Mouse (Mus musculus): ENCODE measurements at regions not wholly inside any gene's neighbourhood (a gene's known extent, or its start where the extent isn't known, plus 50 kb on each side); places are given as distances from the start of the nearest gene placed in this dataset.

DNA sequence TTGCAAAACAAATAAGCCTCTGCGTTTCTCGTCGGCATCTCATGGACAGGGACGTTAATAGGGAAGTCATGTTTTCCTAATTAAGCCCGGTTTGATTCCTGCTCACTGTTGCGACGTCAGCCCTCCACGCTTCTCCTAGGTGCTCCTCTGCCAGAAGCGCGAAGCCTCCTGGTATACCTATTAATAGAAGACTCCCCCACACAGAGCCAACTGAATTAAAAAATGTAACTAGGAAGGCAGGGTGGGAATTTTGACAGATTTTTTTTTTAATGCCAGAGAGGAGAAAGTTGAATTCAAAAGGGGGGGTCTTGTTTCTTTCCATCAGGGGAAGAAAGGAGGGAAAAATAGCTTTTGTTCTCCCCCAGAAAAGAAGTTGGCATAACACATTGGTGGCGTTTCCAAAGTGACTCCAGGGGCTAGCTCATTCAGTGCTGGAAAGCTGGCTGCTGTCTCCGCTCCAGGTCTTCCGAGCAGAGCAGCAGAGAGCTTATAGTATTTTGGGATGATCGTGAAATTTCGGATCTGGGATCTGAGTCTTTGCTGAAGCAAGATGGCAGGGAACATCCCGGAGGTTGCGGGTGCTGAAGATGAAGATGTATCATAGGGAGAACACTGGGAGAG, 214.1 kb upstream of the Gm4791 start:
- no peak overlapping the region for H3K27ac ChIP-seq (replicated peaks; ENCODE audit: low read depth, low read length)
- no peak overlapping the region for H3K4me3 ChIP-seq (ENCODE audit: insufficient read depth, low read depth, low read length)
- H3K4me1 ChIP-seq (ENCODE audit: control insufficient read depth, insufficient read depth, insufficient read length, low read length) = no peaks in the 10 kb centered on the region

DNA sequence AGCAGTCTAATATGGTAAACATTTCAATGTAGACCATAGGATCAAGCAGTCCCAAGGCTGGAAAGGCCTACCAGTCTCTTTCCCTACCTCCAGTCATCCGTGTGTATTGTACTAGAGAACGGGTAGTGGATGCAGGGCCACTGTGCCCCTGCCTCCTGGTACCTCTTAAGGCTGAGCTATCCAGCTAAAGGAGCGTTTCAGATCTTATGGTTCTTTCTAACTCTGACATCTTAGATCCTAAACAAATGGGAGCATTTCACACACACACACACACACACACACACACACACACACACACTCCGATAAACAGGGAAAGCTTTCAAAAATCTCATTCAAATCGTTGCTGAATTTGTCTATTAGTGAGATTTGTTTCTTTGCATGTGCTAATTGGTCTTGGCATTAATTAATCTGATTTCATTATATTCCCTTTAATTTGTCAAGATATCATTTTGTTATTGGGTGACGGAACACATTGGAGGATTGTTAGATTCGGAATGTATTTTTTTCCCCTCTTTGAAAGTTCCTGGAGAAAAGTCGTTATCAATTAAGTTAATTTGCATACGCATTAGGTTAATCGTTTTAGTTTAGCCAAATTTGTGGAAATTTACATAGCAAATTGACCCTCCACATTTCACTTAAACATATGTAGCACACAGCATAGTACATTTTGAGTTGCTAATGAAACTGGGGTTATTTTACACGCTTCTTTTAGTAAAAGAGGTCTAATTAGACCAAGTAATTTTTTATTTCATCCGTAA, 214.8 kb upstream of the Gm4791 start:
- Histone ChIP-seq H3K4me3 (ENCODE audit: insufficient read depth, low read depth, low read length) (no peak overlapping the region), H3K27ac (replicated peaks; ENCODE audit: low read depth, low read length) (no peak overlapping the region), H3K4me1 (ENCODE audit: control insufficient read depth, insufficient read depth, insufficient read length, low read length) (no peaks in the 10 kb centered on the region)

DNA sequence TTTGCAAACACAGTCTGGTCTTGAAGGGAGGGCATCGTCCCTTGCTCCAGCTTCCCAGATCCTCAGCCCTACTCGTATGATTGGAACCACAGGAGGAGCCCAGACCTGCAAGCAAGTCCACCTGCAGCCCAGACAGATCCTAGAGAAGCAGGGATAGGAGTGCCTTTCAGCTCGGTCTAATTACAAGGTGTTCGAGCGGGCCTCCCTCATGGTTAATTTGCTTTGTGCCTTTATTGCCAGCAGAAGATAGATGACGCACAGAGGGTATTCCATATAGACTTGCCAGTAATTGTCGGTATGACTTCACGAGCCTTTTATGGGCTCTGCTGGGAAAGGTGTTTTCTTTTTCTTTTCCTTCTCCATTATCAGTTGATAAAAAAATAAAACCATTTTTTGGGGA, 216.9 kb upstream of the Gm4791 start:
- no peak overlapping the region for H3K4me3 ChIP-seq (ENCODE audit: insufficient read depth, low read depth, low read length)
- no peak overlapping the region for H3K27ac ChIP-seq (replicated peaks; ENCODE audit: low read depth, low read length)
- H3K4me1 ChIP-seq (ENCODE audit: control insufficient read depth, insufficient read depth, insufficient read length, low read length) = no peaks in the 10 kb centered on the region

DNA sequence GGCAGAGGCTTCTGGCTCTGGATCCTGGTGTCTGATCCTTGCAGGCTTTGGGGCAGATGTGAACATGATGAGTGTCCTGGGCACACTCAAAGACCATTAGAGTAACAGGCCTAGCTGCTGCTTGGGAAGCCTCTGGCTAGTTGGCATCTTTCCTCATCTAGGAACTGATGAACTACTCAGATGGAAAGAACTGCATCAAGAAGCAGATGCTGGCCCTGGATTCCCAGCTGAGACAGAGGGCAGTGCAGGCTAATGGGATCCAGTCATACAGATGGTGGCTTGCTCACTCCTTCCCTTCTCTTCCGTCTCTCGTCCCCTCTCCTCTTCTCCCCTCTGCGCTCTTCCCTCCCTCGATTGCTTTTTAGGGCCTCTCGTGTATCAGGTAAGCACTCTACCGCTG, 219.8 kb upstream of the Gm4791 start:
- Histone ChIP-seq H3K4me1 (ENCODE audit: control insufficient read depth, insufficient read depth, insufficient read length, low read length) (no peaks in the 10 kb centered on the region), H3K4me3 (ENCODE audit: insufficient read depth, low read depth, low read length) (no peak overlapping the region), H3K27ac (replicated peaks; ENCODE audit: low read depth, low read length) (no peak overlapping the region)

DNA sequence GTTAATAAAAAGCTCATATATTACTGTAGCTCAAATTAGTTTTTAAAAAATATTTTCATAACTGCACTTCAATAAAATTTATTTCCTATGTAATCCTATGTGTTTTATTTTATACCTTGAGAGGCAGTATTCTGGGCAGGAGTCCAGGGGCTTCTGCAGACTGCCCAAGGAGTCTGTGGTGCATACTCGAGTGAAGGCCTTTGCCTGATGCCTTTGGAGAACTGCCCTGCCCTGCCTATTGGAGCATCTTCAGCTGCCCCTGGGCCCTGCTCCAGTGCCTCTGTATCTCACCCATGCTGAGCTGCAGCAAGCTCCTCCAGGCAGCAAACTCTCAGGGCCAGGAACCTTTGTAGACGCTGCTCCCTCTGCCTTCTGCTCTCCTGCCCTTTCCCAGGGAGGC, 223.7 kb upstream of the Gm4791 start:
- Histone ChIP-seq H3K4me1 (ENCODE audit: control insufficient read depth, insufficient read depth, insufficient read length, low read length) (no peaks in the 10 kb centered on the region), H3K27ac (replicated peaks; ENCODE audit: low read depth, low read length) (no peak overlapping the region), H3K4me3 (ENCODE audit: insufficient read depth, low read depth, low read length) (no peak overlapping the region)

DNA sequence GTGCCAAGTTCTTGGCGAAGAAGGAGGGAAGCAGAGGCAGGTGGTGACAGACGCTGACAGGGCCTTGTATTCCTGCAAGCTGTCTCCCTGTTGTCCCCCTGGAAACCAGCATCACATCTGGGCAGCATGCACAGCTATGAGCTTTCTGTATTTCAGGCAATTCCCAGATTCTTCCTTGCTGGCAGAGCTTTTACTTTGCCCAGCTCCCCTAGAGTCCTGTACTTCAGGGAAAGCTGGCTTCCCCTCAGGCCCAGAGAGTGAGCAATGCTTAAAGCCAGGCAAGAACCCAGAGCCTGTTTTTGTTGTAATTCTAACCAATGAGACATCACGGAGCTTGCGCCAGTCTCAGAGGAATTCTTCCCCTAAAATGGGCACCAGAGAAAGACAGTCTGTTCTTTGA, 238.3 kb upstream of the Gm4791 start:
- Histone ChIP-seq H3K4me3 (ENCODE audit: insufficient read depth, low read depth, low read length) (no peak overlapping the region), H3K27ac (replicated peaks; ENCODE audit: low read depth, low read length) (no peak overlapping the region), H3K4me1 (ENCODE audit: control insufficient read depth, insufficient read depth, insufficient read length, low read length) (no peaks in the 10 kb centered on the region)

DNA sequence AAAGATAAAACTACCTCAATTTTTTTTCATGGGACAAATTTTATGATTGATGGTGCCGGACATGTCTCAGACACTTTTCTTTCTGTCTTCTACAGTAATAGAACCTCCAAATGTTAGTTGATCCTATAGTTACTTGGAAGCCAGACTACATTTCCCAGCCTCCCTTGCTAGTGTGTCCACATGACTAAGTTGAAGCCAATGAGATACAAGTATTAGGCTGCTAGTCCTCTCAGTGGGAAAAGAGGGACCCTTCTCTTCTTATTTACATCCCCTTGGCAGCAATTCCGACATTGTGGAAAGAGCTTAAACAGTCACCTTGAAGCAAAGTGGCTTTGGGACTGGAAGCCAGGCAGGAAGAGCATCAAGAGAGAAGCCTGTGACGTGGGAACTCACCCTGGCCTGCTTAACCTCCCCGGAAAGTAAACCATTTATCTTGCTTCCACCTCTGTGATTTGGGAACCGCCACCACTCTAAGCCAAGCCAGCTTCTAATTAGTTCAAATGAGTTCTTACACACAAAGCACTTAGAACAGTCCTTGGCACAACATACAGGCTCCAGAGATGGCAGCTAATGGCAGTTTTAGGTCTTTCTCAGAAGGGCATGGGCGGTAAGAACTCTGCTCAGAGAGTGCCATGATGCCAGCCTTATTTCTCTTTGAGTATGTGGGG, 241.4 kb upstream of the Gm4791 start:
- Histone ChIP-seq H3K27ac (replicated peaks; ENCODE audit: low read depth, low read length) (no peak overlapping the region), H3K4me1 (ENCODE audit: control insufficient read depth, insufficient read depth, insufficient read length, low read length) (no peaks in the 10 kb centered on the region)

DNA sequence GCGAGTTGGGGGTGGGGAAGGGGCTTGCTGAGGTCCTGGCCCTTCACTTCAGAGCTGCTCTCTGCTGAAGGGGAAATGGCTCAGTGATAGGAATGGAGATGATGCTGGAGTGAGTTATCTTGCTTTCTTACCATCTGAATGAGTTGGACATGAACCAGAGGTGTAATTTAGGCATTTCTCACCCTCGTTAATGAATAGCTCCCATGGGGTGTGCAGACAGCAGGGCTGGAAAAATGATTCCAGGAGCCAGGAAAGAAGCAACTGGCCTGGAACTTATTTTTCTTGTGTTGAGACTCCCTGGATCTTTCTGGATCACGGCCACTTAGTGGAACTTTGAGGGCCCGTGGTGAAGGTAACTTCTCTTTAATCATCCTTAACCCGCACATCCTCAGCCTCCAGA, 246.6 kb upstream of the Gm4791 start:
- Histone ChIP-seq H3K27ac (replicated peaks; ENCODE audit: low read depth, low read length) (no peak overlapping the region), H3K4me1 (ENCODE audit: control insufficient read depth, insufficient read depth, insufficient read length, low read length) (no peaks in the 10 kb centered on the region)

More for the DNA sequence above, 241.4 kb upstream of the Gm4791 start:
- H3K4me3 ChIP-seq (ENCODE audit: insufficient read depth, low read depth, low read length) = no peak overlapping the region

DNA sequence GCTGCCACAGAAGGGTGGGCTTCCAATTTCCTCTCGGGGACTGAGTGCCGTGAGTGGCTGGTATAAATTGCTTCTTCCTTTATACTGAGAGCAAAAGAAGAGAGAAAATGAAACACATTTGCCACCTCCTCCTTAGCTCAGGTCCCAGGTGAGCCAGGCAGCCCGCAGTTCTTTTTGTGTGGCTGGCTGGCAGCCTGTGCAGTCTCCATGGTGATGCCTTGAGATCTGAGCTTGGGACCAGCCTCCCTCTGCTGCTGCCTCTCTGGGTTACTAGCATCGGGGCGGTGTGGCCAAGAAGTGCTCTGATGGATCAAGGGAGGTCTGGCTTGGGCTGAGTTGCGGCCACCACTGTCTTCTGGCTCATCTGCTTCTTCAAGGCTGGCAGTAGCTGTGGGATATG, 249.1 kb upstream of the Gm4791 start:
- Histone ChIP-seq H3K4me1 (ENCODE audit: control insufficient read depth, insufficient read depth, insufficient read length, low read length) (no peaks in the 10 kb centered on the region), H3K4me3 (ENCODE audit: insufficient read depth, low read depth, low read length) (no peak overlapping the region), H3K27ac (replicated peaks; ENCODE audit: low read depth, low read length) (no peak overlapping the region)

More for the DNA sequence above, 246.6 kb upstream of the Gm4791 start:
- no peak overlapping the region for H3K4me3 ChIP-seq (ENCODE audit: insufficient read depth, low read depth, low read length)

DNA sequence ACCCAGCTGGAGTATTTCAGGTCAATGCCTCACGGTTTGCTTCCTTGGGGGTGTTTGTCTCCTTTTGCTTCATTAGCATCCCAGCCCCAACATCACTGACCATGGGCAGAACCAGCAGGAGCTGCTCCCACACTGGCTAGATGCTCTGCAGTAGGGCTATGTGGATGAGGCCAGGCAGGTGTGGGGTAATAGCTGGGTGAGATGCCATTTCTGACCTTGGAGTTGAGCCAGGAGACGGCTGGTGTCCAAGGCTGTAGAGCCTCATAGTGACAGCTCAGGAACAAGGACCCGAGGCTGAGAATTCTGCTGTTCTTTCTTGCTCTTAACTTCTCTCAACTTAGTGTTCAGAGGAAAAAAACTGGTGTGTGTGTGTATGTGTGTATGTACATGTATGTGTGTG, 252.3 kb upstream of the Gm4791 start:
- no peak overlapping the region for H3K27ac ChIP-seq (replicated peaks; ENCODE audit: low read depth, low read length)
- no peaks in the 10 kb centered on the region for H3K4me1 ChIP-seq (ENCODE audit: control insufficient read depth, insufficient read depth, insufficient read length, low read length)
- H3K4me3 ChIP-seq (ENCODE audit: insufficient read depth, low read depth, low read length) = no peak overlapping the region

DNA sequence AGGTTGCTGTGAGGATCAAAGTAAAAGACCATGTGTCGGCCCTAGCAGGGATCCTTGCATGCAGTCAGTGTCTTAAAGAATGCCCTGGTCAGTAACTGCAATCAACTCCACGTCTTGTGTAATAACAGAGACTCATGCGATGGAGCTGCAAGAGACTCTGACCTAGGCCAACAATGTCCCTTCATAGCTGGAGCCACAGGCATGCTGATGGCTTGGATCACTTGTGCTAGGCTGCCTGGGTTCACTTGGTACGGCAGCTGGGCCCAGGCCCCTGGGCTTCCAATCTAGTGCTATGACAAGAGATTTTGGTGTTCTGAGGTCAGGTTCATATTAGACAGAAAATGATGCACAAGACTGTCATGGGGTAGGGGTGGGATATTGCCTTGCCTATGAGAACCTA, 258.0 kb upstream of the Gm4791 start:
- Histone ChIP-seq H3K27ac (replicated peaks; ENCODE audit: low read depth, low read length) (no peak overlapping the region), H3K4me3 (ENCODE audit: insufficient read depth, low read depth, low read length) (no peak overlapping the region), H3K4me1 (ENCODE audit: control insufficient read depth, insufficient read depth, insufficient read length, low read length) (no peaks in the 10 kb centered on the region)

DNA sequence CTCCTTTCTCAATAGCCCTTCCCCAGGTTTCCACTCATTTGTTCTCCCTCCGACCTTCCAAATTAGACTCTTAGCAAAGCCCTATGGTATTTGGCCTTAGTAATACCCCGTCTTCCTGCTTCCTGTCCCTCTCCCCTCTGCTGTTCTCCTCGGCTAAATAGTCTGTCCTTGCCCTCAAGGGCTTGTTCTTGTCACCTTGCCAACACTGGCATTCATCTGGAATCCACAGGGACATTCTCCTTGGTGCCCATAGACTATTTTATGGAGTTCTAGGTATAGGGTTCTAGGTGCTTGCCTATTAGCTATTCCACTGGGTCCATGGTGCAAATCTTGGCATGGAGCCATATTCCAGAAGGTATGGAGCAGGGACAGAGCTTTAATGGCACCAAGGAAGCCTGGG, 259.2 kb upstream of the Gm4791 start:
- no peaks in the 10 kb centered on the region for H3K4me1 ChIP-seq (ENCODE audit: control insufficient read depth, insufficient read depth, insufficient read length, low read length)
- no peak overlapping the region for H3K4me3 ChIP-seq (ENCODE audit: insufficient read depth, low read depth, low read length)
- H3K27ac ChIP-seq (replicated peaks; ENCODE audit: low read depth, low read length) = no peak overlapping the region

DNA sequence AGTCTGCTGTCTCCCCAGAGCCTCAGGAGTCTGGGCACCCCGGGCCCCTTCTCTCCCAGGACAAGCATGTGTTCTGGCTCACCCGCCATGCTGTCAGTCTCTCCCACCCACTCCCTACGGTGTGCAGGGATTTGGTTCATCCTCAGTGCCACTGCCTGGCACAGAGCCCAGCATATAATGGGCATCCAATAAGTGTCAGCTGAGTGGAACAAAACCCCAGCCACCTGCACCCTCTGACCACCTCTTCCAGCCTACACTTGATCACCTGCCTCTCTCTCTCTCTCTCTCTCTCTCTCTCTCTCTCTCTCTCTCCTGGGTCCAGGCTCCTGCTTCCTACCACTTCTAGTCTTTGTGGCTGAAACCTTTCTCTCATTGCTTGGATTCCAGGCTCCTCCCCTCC, 259.9 kb upstream of the Gm4791 start:
- Histone ChIP-seq H3K4me1 (ENCODE audit: control insufficient read depth, insufficient read depth, insufficient read length, low read length) (no peaks in the 10 kb centered on the region), H3K27ac (replicated peaks; ENCODE audit: low read depth, low read length) (no peak overlapping the region), H3K4me3 (ENCODE audit: insufficient read depth, low read depth, low read length) (no peak overlapping the region)

DNA sequence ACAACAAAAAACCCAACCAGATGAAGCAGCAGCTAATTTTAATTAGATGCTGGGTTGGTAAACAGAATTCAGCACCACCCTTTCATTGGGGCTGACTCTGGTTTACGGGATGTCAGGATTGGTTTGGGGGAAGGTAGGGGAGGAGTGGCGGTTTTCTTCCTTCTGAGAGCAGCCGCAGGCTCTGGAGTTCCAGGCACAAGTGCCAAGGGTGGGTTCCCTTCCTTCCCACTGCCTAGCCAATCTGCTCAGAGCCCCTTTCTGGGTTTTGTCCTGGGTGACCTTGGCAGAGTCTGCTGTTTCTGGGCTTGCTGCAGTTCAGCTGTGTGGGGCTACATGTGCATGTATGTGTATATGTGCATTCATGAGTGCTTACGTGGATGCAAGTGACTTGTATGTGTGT, 260.5 kb upstream of the Gm4791 start:
- H3K27ac ChIP-seq (replicated peaks; ENCODE audit: low read depth, low read length) = no peak overlapping the region
- H3K4me3 ChIP-seq (ENCODE audit: insufficient read depth, low read depth, low read length) = no peak overlapping the region
- no peaks in the 10 kb centered on the region for H3K4me1 ChIP-seq (ENCODE audit: control insufficient read depth, insufficient read depth, insufficient read length, low read length)

DNA sequence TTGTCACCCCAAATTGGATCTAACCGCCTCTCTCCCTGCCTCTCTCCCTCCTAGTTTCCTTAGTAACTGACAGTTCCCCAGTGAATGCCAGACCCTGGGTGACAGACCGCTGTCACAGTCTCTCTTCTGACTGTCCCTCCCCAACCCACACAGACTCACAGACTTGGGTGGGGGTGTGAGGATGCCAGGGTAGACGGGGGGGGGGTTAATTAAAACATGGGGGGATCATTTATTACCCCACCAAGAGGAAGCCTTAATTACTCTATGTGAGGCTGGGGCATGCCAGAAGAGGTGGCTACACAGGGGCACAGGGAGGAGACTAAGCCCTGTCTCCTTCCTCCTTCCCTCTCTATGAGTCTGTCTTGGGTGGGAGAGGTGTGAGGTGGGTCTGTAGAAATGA, 261.1 kb upstream of the Gm4791 start:
- Histone ChIP-seq H3K4me1 (ENCODE audit: control insufficient read depth, insufficient read depth, insufficient read length, low read length) (no peaks in the 10 kb centered on the region), H3K4me3 (ENCODE audit: insufficient read depth, low read depth, low read length) (no peak overlapping the region), H3K27ac (replicated peaks; ENCODE audit: low read depth, low read length) (no peak overlapping the region)

DNA sequence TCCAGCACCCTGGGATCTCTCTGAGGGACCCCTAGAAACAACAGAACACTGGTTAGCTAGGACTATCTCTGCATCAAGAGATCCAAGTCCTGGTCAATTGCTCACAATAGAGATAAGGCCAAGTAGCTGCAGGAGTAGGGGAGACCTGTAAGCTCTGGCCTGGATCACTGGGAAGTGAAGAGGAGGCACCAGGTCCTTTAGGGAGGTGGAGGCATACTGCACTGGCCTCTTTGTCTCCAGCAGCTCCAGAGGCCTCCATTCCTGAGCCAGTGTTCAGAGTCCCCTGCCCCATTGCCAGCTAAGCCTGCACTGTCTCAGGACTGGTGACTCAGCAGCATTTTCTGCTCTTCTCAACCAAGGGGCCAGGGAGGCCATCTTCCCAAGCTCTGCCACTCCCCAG, 262.3 kb upstream of the Gm4791 start:
- Histone ChIP-seq H3K4me3 (ENCODE audit: insufficient read depth, low read depth, low read length) (no peak overlapping the region), H3K27ac (replicated peaks; ENCODE audit: low read depth, low read length) (no peak overlapping the region), H3K4me1 (ENCODE audit: control insufficient read depth, insufficient read depth, insufficient read length, low read length) (no peaks in the 10 kb centered on the region)
